Mouse (Mus musculus): ENCODE data around the gene Col23a1. TPM values are rescaled to one million over a fixed set of nuclear protein-coding genes. Genes with fewer than 3 reads are reported as not detected.
A peak's percentile ranks its signal among the peaks of the same experiment; 100 is the strongest.

The Col23a1 gene
- polyA plus RNA-seq, 1 experiment from 2014 or later: 5.8 TPM

DNA sequence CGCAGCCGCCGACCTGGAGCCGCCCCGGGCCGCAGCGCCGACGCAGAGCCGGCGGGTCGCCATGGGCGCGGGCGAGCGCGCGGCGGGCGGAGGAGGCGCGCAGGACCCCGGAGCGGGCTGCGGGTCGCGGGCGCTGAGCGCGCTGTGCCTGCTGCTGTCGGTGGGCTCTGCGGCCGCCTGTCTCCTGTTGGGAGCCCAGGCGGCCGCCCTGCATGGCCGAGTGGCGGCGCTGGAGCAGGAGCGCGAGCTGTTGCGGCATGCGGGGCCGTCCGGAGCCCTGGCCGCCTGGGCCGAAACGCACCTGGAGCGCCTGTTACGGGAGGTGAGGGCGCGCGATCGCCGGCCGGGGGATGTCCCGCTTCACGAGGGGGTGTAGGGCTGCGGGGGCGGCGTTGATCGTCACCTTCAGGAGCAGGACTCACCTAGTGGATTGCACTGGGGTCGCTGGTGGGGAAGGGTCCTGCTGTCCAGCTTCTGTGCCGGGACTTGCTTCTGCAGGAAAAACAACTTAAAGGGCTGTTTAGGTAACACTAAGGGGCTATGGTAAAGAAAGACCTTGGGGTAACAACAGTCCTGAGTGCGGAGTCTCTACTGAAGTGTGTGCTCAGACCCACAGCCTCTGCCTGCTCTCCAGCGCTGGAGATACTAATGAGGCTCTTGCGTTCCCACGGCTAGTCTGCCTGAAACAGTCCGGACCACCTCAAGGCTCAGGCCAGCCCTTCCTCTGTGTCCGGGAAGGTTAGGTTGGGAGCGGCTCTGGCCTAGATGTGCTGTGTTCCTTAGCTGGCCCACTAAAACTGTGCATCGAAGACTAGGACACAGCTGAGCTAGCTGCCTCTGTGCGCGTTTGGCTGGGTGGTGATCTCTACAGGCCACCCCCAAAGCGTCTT lies 591 bp downstream of the Col23a1 start:
- peak overlapping the region; percentile 68 for H3K9ac ChIP-seq (replicated peaks; ENCODE audit: low read length)
- H3K4me1 ChIP-seq (ENCODE audit: insufficient read depth, low read length): no peaks in the 10 kb centered on the region
- peak overlapping the region; percentile 80 for H3K4me2 ChIP-seq (replicated peaks; ENCODE audit: low read depth, low read length)
- no peaks in the 10 kb centered on the region for H3K36me3 ChIP-seq (ENCODE audit: insufficient read depth, low read length)
- peak overlapping the region; percentile 63 for H3K4me3 ChIP-seq (ENCODE audit: low read length)
- H3K9me3 ChIP-seq (ENCODE audit: low read length): peaks cover 2% of the 10 kb centered on the region; the same call in 1 of the 2 replicates
- 3% methylated on average over 61 of the region's 74 CpGs for WGBS
- no peaks in the 10 kb centered on the region for H3K27me3 ChIP-seq (ENCODE audit: insufficient read depth, low read length)
- peak; percentile 80 for ATAC-seq (ENCODE audit: low FRiP score, low TSS enrichment)
- H3K27ac ChIP-seq (ENCODE audit: low read length): no peak overlapping the region

DNA sequence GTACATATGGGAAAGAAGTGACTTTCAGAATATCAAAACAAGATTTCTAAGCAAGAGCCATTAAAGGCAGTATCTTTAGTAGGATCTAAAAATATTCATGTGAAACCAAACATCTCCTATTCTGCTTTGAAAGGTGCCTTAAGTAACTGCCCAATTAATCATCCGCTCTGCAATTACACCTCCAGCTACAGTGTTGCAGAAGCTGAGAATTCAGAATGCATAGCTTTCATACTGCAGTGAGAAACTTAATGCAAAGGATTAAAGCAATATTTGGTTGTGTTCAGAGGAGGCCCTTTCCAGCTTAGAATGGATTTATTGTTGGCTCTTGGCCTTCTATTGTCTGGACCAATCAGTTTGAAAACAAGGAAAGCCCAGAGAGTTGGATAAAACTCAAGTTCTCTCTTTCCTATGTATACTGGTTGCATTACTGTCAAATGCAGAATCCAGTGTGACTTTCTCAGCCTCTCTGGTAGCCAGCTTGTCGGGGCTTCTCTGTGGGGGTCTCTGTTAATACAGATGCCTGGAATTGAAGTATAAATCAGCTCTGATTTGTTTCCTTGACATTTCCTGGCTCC lies 4.3 kb downstream of the Col23a1 start:
- no peak overlapping the region for H3K9ac ChIP-seq (replicated peaks; ENCODE audit: low read length)
- no peaks in the 10 kb centered on the region for H3K4me1 ChIP-seq (ENCODE audit: insufficient read depth, low read length)
- no peak for ATAC-seq (ENCODE audit: low FRiP score, low TSS enrichment)
- H3K4me3 ChIP-seq (ENCODE audit: low read length): no peak overlapping the region
- WGBS: 56% methylated on average over 2 of the region's 2 CpGs
- peaks cover 7% of the 10 kb centered on the region; the same call in 1 of the 2 replicates for H3K9me3 ChIP-seq (ENCODE audit: low read length)
- no peak overlapping the region for H3K27ac ChIP-seq (ENCODE audit: low read length)
- no peaks in the 10 kb centered on the region for H3K36me3 ChIP-seq (ENCODE audit: insufficient read depth, low read length)
- H3K4me2 ChIP-seq (replicated peaks; ENCODE audit: low read depth, low read length): no peak overlapping the region
- H3K27me3 ChIP-seq (ENCODE audit: insufficient read depth, low read length): no peaks in the 10 kb centered on the region

DNA sequence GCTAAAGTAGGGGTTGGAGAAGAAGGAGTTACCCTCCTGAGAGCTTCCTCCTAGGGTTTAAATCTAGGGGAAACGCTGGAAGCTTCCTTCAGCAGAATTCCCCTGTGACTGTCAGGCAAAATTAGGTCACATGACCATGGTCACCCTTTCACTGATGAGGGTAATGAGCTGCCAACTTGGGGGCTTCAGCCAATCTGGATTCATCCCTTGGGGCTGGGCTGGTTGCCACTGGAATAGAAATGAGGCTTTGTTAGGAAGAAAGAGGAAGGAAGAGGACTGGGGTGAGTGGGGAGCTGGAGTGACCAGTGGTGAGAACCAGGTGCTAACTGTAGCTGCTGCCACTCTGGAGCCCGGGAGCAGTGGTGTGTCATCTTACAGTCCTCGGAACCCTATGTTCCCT lies 6.0 kb downstream of the Col23a1 start:
- no peak overlapping the region for H3K9ac ChIP-seq (replicated peaks; ENCODE audit: low read length)
- WGBS: 81% methylated on average over 3 of the region's 3 CpGs
- no peak overlapping the region for H3K27ac ChIP-seq (ENCODE audit: low read length)
- H3K9me3 ChIP-seq (ENCODE audit: low read length): peaks cover 7% of the 10 kb centered on the region; the same call in 1 of the 2 replicates
- ATAC-seq (ENCODE audit: low FRiP score, low TSS enrichment): no peak
- H3K4me3 ChIP-seq (ENCODE audit: low read length): no peak overlapping the region
- no peaks in the 10 kb centered on the region for H3K36me3 ChIP-seq (ENCODE audit: insufficient read depth, low read length)
- no peaks in the 10 kb centered on the region for H3K27me3 ChIP-seq (ENCODE audit: insufficient read depth, low read length)
- no peaks in the 10 kb centered on the region for H3K4me1 ChIP-seq (ENCODE audit: insufficient read depth, low read length)
- H3K4me2 ChIP-seq (replicated peaks; ENCODE audit: low read depth, low read length): no peak overlapping the region

DNA sequence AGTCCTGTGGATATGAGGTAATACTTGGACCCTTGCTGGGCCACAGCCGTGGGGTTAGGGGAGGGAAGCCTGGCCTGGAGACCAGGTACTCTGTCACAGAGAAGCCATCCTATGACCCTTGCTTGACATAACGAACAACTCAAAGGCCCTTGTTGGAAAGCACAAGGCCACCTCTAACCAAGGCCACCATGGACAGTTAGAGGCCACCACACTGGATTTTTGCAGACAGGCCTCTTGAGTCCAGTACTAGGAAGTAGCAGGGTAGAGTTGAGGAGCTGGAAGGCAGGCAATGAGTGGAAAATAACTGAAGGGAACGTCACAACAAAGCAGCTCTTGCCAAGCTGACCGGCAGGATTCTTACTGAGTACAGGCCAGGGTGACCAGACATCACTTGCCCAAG lies 9.0 kb downstream of the Col23a1 start:
- Histone ChIP-seq H3K4me1 (ENCODE audit: insufficient read depth, low read length) (no peaks in the 10 kb centered on the region), H3K36me3 (ENCODE audit: insufficient read depth, low read length) (no peaks in the 10 kb centered on the region), H3K9ac (replicated peaks; ENCODE audit: low read length) (no peak overlapping the region), H3K27me3 (ENCODE audit: insufficient read depth, low read length) (no peaks in the 10 kb centered on the region), H3K9me3 (ENCODE audit: low read length) (peaks cover 7% of the 10 kb centered on the region; the same call in 1 of the 2 replicates), H3K27ac (ENCODE audit: low read length) (no peak overlapping the region), H3K4me3 (ENCODE audit: low read length) (no peak overlapping the region), H3K4me2 (replicated peaks; ENCODE audit: low read depth, low read length) (no peak overlapping the region)
- ATAC-seq (ENCODE audit: low FRiP score, low TSS enrichment): no peak
- WGBS: 93% methylated on average over 4 of the region's 4 CpGs

DNA sequence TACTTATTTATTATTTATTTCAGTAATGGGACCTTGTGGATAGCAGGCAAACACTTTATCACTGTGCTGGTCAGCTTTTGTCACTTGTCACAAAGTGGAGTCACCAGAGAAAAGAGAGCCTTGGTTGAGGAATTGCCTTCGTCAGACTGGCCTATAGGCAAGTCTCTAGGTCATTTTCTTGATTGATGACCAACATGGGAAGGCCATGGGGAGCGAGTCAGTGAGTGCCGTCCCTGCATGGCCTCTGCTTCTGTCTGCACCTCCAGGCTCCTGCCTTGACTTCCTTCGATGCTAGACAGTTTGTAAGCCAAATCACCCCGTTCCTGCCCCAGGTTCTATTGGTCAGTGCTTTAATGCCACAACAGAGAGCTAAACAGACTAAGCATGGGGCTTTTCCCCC lies 12.7 kb downstream of the Col23a1 start:
- ATAC-seq (ENCODE audit: low FRiP score, low TSS enrichment): no peak
- Histone ChIP-seq H3K36me3 (ENCODE audit: insufficient read depth, low read length) (no peaks in the 10 kb centered on the region), H3K27ac (ENCODE audit: low read length) (no peak overlapping the region), H3K27me3 (ENCODE audit: insufficient read depth, low read length) (no peaks in the 10 kb centered on the region), H3K4me2 (replicated peaks; ENCODE audit: low read depth, low read length) (no peak overlapping the region), H3K9ac (replicated peaks; ENCODE audit: low read length) (no peak overlapping the region), H3K4me3 (ENCODE audit: low read length) (no peak overlapping the region), H3K9me3 (ENCODE audit: low read length) (no peaks in the 10 kb centered on the region), H3K4me1 (ENCODE audit: insufficient read depth, low read length) (no peaks in the 10 kb centered on the region)
- 58% methylated on average over 5 of the region's 5 CpGs for WGBS

DNA sequence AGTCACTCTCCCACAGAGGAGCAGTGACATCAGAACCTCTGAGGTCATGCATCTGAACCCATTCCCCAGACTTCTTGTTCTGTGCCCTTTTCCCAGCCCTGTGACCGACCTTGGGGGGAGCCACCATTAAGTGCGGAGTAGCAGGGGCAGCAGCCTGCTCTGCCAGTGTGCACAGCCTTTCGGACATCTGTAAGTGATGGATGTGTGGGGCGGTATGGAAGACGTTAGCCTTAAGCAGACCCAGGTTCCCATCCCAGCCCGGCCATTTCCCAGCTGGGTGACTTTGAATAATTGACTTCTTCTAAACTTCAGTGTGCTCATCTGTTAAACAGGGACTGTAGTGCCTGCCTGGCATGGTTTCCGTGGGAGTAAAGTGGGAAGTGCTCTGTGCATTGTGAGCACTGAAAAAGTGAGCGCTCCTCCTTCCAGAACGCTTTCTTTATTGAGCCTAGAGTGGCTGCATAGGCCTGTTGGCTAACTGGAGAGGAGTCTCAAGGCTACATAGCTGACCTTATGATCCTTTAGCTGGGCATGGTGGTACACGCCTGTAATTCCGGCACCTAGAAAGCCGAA lies 14.3 kb downstream of the Col23a1 start:
- H3K27me3 ChIP-seq (ENCODE audit: insufficient read depth, low read length): no peaks in the 10 kb centered on the region
- H3K4me1 ChIP-seq (ENCODE audit: insufficient read depth, low read length): no peaks in the 10 kb centered on the region
- no peak overlapping the region for H3K4me2 ChIP-seq (replicated peaks; ENCODE audit: low read depth, low read length)
- H3K9ac ChIP-seq (replicated peaks; ENCODE audit: low read length): no peak overlapping the region
- H3K27ac ChIP-seq (ENCODE audit: low read length): no peak overlapping the region
- 59% methylated on average over 12 of the region's 12 CpGs for WGBS
- no peaks in the 10 kb centered on the region for H3K9me3 ChIP-seq (ENCODE audit: low read length)
- no peaks in the 10 kb centered on the region for H3K36me3 ChIP-seq (ENCODE audit: insufficient read depth, low read length)
- ATAC-seq (ENCODE audit: low FRiP score, low TSS enrichment): no peak
- no peak overlapping the region for H3K4me3 ChIP-seq (ENCODE audit: low read length)

DNA sequence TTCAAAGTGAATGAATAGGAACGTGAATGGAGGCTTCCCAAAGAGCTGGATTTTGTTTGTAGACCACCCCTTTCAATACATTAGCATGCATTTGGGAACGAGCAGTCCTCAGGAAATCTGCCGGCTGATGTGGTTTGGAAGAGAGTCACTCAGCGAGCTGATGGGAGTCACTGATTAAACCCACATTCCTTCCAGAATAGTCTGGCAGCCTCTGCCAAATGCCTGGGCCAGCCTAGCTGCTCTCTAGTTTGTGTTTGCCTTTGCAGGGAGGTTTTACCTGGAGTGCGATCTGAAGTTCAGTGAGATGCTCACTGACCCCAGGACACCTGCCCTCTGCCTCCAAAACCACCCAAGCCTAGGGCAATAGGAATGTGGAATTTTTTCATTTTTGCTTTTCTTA lies 18.6 kb downstream of the Col23a1 start:
- H3K27ac ChIP-seq (ENCODE audit: low read length): no peak overlapping the region
- no peaks in the 10 kb centered on the region for H3K27me3 ChIP-seq (ENCODE audit: insufficient read depth, low read length)
- H3K9me3 ChIP-seq (ENCODE audit: low read length): no peaks in the 10 kb centered on the region
- no peaks in the 10 kb centered on the region for H3K36me3 ChIP-seq (ENCODE audit: insufficient read depth, low read length)
- H3K9ac ChIP-seq (replicated peaks; ENCODE audit: low read length): no peak overlapping the region
- H3K4me3 ChIP-seq (ENCODE audit: low read length): no peak overlapping the region
- WGBS: 47% methylated on average over 5 of the region's 5 CpGs
- ATAC-seq (ENCODE audit: low FRiP score, low TSS enrichment): no peak
- H3K4me2 ChIP-seq (replicated peaks; ENCODE audit: low read depth, low read length): no peak overlapping the region
- no peaks in the 10 kb centered on the region for H3K4me1 ChIP-seq (ENCODE audit: insufficient read depth, low read length)

DNA sequence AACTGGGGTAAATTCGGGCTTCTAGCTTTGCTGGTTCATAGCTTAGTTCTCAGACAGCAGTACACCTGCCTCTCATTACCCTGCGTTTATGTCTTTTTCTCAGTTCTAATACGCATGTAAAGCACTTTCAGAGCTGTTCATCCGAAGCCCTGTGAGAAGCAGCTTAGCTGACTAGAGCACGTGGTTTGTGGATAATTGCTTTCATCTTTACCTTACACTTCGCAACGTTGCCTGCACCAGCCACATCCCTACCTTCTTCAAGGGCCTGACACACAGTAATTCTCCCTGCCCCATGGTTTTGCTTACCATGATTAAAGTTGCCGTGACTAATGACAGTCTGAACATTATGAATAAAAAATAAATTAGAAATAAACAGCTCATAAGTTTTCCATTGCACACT lies 22.1 kb downstream of the Col23a1 start:
- Histone ChIP-seq H3K9ac (replicated peaks; ENCODE audit: low read length) (no peak overlapping the region), H3K4me2 (replicated peaks; ENCODE audit: low read depth, low read length) (no peak overlapping the region), H3K4me1 (ENCODE audit: insufficient read depth, low read length) (no peaks in the 10 kb centered on the region), H3K27ac (ENCODE audit: low read length) (no peak overlapping the region), H3K36me3 (ENCODE audit: insufficient read depth, low read length) (no peaks in the 10 kb centered on the region), H3K9me3 (ENCODE audit: low read length) (no peaks in the 10 kb centered on the region), H3K4me3 (ENCODE audit: low read length) (no peak overlapping the region), H3K27me3 (ENCODE audit: insufficient read depth, low read length) (no peaks in the 10 kb centered on the region)
- 84% methylated on average over 8 of the region's 8 CpGs for WGBS
- no peak for ATAC-seq (ENCODE audit: low FRiP score, low TSS enrichment)

DNA sequence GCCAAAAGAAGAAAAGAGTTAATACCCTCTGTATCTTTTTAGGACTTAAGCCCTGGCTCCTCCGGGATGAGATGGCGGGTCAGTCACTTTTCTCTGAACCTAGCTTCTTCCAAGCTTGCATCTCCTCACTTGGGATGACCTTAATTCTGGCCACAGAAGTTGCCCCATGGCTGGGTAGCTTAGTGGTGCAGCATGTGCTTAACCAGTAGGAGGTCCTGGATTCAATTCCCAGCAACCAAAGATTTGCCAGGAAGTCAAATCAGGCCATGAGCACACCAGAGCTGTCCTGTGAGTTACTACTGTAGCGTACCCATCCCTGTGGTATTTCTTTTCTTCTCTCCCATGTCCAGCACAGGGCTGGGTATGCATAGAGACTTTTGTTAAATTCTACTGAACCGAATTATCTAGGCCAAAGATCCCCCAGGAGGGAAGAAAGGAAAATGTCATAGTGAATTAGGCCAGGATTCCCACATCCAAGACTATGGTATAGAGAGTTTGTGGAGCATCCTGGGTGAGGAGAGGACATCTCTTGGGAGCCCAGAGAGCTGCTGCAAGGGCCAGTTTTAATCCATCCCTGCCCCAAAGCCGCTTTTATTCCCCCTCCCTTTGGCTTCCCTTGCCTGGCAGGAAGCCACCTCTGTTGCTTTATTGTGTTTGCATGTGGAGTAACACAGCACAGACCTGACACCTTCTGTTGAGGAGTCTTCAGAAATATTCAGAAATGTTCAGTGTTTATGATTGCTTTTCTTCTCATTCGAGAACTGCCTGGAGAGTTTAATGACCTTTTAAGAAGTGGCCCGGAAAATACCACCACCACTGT lies 26.5 kb downstream of the Col23a1 start:
- H3K27me3 ChIP-seq (ENCODE audit: insufficient read depth, low read length): no peaks in the 10 kb centered on the region
- whole genome bisulfite sequencing: 75% methylated on average over 7 of the region's 7 CpGs
- H3K27ac ChIP-seq (ENCODE audit: low read length): no peak overlapping the region
- H3K9me3 ChIP-seq (ENCODE audit: low read length): peaks cover 4% of the 10 kb centered on the region; the same call in 1 of the 2 replicates
- H3K9ac ChIP-seq (replicated peaks; ENCODE audit: low read length): no peak overlapping the region
- no peak overlapping the region for H3K4me2 ChIP-seq (replicated peaks; ENCODE audit: low read depth, low read length)
- H3K4me3 ChIP-seq (ENCODE audit: low read length): no peak overlapping the region
- H3K36me3 ChIP-seq (ENCODE audit: insufficient read depth, low read length): no peaks in the 10 kb centered on the region
- no peak for ATAC-seq (ENCODE audit: low FRiP score, low TSS enrichment)
- no peaks in the 10 kb centered on the region for H3K4me1 ChIP-seq (ENCODE audit: insufficient read depth, low read length)
